Mouse (Mus musculus) liver, adult (tissue): ENCODE data around the gene Tshz2.

Source experiments
- GATA4 ChIP-seq: IDR thresholded peaks from 2 replicates; pipeline ENCODE4 v1.6.1; 2014; ENCODE audit warnings: mild to moderate bottlenecking, low read length; ENCODE audit not compliant: insufficient replicate concordance

Gene Tshz2

DNA sequence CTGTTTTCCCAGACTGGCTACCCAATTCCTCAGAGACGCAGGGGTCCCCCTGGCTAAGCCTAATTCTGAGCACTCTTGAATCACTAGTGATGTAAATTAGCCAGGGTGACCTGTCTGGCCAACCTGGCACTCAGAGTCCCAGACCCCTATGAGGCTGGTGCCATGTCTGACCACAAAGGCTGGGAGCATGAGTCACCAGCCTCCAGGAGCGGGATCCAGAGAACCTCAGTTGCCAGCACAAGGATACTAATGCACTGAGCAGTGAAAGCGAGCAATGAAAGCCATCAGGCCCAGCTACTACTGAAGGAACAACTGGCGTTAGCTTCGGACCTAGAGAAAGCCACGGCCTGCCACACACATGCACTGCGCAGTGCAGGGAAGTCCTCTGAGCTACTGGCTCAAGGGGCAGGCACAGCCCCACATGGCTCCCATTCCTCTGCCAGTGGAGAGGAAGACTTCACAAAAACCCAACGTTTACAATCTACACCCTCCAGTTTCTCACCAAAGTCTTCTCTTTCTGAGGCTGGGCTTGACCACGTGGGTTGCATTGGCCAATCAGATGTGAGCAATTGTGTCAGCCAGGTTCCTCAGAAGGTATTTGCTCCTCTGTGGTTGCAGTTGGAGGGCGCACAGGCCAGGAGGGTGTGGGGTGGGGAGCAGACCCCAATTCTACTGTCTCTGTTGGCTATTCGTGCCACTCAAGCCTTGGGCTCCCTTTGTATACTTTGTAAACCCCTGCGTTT is 409.8 kb downstream of the Tshz2 start:
- TF ChIP-seq GATA4 = no peak

DNA sequence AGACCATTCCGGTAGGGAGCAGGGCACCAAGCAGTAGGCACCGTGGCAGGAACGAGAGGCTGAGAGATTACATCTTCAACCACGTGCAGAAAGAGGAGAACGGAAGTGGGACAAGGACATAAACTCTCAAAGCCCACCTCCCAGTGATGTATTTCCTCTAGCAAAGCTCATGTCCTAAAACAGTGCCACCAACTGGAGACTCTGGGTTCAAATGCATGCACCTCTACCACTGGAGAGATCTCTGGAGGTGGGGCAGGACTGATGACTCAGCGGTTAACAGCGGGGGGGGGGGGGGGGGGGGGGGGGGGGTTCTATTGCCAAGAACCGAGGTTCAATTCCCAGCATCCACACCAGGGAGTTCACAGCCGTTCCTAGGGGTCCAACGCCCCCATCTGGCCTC is 410.5 kb downstream of the Tshz2 start:
- TF ChIP-seq GATA4 = no peak

DNA sequence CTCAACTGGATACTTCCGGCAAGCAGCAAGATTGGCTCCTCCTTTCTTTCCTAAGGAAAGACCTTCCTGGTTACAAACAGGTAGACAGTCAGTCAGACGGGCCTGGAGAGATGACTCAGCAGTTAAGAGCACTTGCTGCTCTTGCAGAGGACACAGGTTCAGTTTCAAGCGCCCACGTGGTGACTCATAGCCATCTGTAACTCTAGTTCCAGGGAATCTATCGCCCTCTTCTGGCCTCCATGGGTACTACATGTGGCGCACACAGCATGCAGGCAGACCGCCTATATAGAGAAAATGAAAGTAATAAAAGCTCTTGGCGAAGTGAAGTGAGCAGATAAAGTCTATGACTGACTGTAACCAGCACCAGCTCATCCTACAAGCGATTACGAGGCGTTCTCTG is 413.1 kb downstream of the Tshz2 start:
- no peak for TF ChIP-seq GATA4

DNA sequence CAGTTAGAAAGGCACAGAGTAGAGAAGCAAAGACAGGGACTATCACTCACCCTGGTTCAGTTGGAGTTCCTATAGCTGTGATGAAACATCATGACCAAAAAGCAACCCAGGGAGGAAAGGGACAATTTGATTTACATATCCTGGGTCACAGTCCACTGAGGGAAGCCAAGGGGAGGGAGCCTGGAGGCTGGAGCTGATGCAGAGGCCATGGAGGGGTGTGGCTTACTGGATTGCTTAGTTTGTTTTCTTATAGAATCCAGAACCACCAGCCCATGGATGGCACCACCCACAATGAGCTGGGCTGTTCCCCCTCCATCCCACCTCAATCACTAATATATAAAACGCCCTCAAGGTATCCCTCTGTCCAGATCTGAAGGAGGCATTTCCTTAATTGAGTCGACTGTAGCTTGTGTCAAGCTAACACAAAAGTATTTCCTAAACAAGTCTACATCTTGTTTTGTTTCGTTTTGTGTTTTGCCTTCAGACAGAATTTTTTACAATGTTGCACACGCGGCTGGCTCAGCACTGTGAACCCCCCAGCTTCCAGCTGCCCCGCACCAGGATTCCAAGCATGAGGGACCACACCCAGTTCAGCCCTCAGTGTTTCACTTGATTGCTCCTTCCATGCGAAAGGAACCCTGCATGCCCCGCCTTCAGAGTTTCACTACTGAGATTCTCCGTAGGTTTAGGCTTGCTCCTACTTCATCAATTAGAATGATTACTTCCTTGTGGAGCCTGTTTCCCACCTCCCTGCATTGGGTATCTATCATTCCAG is 413.7 kb downstream of the Tshz2 start:
- no peak for TF ChIP-seq GATA4

DNA sequence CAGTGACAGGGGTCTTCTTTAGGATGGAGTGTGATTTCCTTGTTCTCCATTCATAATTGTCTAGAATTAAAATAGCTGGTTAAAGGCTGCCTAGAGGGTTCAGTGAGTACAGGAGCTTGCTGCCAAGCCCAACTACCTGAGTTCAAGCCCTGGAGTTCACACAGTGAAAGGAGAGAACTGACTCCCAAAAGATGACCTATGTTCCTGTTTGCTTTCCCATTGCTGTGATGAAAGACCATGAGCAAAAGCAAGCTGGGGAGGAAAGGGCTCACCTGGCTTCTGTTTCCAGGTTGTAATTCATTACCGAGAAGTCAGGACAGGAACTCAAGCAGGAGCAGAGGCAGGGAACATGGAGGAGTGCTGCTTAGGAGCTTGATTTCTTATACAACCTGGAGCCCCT is 416.0 kb downstream of the Tshz2 start:
- no peak for TF ChIP-seq GATA4

DNA sequence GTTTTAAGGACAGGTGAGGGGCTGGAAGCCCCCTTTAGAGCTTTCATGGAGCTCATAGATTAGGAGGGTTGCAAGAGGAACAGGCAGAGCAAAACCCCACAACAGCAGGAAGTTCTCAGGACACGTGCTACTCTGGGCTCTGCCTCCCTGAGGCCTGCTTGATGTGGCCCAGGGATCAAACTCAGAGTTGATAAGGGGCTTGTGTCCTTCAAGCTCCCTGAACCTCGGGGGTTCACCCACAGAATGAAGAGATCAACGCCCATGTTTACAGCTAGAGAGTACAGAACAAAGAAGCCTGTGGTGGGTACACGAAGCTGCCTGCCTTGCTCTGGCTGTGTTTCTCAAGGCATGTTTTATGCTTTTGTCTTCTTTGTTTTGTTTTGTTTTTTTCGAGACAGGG is 417.8 kb downstream of the Tshz2 start:
- no peak for TF ChIP-seq GATA4

DNA sequence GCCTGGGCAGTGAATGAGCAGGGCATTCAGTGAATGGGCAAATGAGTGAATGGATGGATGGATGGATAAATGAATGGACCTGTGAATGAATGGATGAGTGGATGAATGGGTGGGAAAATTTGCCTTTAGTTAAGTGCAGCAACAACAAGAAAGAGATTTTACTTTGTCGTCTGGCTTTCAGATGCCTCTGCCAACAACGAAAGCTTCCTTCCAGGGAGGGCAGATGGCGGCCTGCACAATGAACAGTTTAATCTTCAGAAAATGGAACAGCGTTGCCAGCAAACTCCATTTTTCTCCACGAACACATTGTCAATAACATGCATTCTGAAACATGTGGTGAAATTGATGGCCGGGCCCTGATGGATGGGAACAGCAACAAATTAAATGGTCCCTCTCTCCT is 418.6 kb downstream of the Tshz2 start:
- TF ChIP-seq GATA4 = no peak

DNA sequence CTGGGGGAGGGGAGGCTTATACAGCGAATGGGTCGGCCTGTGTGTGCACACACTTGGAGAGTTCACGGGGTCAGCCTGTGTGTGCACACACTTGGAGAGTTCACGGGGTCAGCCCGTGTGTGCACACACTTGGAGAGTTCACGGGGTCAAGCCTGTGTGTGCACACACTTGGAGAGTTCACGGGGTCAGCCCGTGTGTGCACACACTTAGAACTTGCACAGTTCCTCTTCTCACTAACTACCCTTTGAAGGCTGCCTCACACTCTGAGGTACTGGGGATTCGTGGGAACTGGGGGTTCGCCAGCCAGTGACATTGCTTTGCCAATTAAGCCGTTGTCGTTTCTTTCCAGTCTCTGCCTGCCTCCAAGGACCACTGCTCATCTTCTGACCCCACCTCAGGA is 422.1 kb downstream of the Tshz2 start:
- TF ChIP-seq GATA4 = no peak

DNA sequence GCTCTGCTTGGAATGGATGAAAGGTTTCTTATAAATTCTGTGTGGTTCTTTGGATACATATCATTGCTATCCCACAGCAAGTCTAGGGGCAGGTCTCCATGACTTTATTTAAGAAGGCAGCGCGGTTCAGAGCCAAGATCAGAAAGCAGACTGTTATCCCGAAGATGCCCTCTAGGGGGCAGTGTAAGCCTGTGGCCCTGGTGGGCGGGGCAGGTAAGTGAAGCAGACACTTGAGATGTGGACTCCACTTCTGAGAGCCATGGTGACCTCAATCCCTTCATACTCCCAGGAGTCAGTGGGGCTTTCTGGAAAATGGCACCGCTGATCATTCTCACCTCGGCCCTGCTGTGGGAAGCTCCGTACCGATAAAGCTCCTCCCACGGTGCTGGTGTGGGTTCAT is 422.6 kb downstream of the Tshz2 start:
- TF ChIP-seq GATA4 = no peak

DNA sequence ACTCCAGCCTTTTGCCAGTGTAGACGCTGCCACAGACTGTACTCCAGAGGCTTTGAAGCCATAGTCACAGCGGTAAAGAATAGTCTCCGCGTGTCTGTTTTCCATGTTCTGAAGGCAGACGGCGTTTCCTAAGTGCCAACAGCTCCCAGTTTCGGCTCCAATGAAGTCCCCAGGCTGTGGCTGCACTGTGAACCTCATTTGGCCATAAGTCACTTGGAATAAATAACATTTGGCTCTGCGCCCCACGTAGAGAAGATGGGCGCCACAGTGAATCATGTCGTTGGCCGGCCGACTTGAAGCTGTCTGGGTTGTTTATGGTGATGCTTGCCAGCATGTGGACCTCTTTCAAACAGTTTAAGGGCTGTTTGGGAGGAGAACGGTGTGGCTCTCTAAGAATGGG is 426.0 kb downstream of the Tshz2 start:
- no peak for TF ChIP-seq GATA4

DNA sequence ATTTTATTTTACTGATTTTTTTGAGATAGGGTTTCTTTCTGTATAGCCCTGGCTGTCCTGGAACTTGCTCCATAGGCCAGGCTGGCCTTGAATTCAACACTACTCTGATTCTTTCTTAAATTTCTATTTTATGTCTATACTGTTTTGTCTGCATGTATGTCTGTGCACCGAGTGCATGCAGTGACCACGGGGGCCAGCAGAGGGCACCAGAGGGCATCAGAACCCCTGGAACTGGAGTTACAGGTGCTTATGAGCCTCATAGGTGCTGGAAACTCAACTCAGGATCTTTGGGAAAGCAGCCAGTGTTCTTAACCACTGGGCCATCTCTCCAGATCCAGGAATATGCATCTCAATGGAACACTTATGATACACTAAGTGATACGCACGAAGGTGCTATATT is 427.3 kb downstream of the Tshz2 start:
- TF ChIP-seq GATA4 = no peak

DNA sequence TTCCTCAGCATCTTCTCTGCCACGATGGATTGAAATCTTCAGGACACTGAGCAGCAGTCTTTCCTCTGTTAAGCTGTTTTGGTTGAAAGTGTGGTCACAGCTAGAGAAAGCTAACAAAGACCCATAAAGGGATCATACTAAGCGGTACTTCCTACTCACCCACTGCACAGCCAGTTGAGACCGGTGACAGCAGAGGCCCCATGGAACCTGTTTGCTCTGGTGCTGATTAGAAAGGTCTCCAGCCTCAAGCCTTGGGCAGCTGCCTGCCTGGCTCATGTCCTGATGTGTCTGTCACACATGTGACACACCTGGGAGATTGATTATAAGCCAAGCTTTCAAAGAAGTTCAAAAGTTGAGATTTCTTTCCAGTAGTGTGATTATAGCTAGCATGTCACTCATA is 429.6 kb downstream of the Tshz2 start:
- TF ChIP-seq GATA4 = no peak

DNA sequence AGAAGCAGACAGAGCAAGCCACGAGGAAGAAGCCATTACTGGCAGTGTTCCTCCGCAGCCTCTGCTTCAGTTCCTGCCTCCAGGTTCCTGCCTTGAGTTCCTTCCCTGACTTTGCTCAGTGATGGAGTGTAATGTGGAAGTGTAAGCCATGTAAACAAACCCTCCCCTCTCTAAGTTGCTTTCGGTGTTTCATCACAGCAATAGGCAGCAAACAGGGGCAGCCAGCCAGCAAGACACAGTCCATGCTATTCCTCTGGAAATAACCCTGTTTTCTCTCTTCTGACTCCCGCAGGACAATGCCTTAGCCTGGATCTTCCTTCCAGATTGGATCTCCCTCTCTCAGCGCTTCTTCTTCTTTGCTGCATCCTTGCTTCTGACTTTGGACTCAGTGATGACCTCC is 437.2 kb downstream of the Tshz2 start:
- TF ChIP-seq GATA4 = no peak

DNA sequence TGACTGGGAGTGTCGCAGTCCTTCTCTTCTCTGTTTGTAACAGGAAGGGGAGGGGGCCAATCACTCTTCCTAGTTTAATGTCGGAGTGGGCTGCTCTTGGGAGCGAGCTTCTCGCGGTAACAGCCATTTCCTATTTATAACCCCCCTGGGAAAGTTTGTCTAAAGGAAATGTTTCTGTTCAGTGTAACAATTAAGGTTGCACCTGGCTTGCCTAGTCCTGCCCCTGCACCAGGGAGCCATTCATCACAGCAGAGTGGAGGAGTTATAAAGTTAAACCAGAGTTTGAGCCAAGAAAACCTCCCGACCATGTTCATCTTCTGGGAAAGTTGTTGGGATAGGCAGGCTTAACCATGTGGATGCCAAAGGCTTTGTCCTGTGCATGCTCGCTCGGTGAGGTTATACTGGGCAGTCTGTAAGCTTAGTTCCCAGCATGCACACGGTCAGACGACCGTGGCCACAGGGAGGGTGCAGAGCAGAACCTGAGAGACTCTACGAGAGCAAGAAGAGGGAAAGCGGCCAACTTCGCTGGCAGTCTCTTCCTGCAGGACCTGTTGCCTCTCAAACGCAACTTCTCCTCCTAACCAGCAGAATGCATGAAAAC is 437.9 kb downstream of the Tshz2 start:
- no peak for TF ChIP-seq GATA4

DNA sequence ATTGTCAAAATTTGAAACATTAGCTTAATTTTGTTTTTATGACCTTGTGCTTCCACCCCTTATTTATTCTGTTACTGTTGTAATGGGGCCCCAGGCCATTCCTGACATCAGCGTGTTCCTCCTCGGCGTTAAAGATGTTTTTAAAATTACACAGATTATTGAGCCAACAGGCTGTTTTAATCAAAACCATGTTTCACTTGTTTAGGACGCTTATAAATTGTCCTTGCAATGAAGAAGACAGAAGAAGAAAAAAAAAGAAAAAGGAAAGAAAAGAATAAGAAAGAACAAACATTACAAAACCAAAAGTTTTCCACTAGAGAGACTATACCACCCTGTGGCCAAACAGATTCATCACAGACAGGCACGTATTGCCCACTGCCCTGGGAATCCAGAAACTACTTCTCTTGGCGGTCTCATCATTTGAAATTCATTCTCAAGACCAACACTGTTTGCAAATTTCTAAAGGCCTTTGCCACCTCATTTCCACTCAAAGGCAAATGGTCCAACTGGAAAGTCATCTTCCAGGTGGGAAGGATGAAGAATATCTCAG is 444.2 kb downstream of the Tshz2 start:
- TF ChIP-seq GATA4 = no peak

DNA sequence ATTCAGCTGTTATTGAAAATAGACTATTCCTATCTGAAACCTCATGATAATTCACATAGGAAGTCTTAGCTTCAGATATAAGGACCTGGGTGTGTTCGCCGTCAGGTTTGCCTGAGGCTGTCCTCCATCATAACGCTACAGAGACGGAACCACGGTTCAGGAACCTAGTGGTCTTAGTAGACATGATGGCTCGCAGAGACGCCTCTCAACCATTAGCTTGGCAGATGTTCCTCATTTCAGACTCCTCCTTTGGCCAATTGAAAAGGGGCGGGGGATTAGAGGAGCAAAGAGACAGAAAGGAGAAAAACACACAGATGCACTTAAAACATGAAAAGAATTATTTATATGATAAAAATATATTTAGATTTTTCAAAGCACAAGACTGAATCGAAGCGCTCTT is 445.2 kb downstream of the Tshz2 start:
- no peak for TF ChIP-seq GATA4

DNA sequence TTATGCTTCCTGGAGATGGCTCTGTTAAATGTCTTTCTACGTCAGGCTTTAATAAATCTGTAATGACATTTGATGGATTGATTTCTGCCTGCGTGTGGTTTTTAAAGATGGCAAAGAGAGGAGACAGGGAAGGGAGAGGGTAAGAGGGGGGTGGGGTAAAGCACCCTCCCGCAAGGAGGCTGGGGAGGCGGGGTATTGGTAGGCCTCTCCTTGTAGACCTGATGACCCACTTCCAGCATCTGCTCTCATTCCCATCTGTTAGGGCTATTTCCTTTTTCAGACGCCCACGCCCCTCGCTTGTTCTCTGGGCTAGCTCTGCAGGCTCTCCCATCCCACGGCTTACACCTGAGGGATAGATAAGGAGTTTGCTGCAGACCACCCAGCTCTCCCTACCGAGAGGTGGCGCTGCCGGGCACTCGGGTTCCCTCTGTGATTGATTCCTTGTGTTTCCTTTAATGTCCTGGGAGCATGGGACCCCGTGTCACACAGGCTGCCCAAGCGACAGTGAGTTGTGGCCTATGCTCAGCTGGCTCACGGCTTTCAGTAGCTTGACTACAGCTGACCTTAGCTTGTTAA is 445.7 kb downstream of the Tshz2 start:
- TF ChIP-seq GATA4 = no peak
